Mouse (Mus musculus) neural tube, embryonic 14.5 days (tissue): ENCODE measurements around the gene Krtap4-9. TPM values are rescaled to one million over a fixed set of nuclear protein-coding genes. Genes with fewer than 3 reads are reported as not detected.
"Not testable (repeated sequence)": the region's sequence is repeated elsewhere in the genome, so short reads cannot be mapped to it uniquely, and the experiment has no call there.

Source experiments
- ATAC-seq: fragments of 200-750 bp; cut with Nextera tagmentation; 2 replicates; pipeline ENCODE4 v1.8.0; 2017; ENCODE audit warnings: low read depth, mild to moderate bottlenecking, moderate TSS enrichment, moderate library complexity
- H3K27ac ChIP-seq: fragments of 300-500 bp; sonication (generic); 2 replicates; pipeline ENCODE4 v1.5.1; 2014; ENCODE audit warnings: low read depth, mild to moderate bottlenecking, control low read depth, low read length, moderate library complexity, mixed read lengths
- H3K27me3 ChIP-seq: fragments of 300-500 bp; sonication (generic); 2 replicates; pipeline ENCODE4 v1.6.1; 2014; ENCODE audit warnings: low read length; ENCODE audit not compliant: control insufficient read depth, insufficient read depth
- H3K36me3 ChIP-seq: fragments of 300-500 bp; sonication (generic); 2 replicates; pipeline ENCODE4 v1.6.1; 2014; ENCODE audit warnings: low read length, mixed read lengths; ENCODE audit not compliant: control insufficient read depth, insufficient read depth
- H3K4me1 ChIP-seq: fragments of 300-500 bp; sonication (generic); 2 replicates; pipeline ENCODE4 v1.6.1; 2014; ENCODE audit warnings: low read length; ENCODE audit not compliant: control insufficient read depth, insufficient read depth
- H3K4me2 ChIP-seq: fragments of 300-500 bp; sonication (generic); 2 replicates; pipeline ENCODE4 v1.6.1; 2014; ENCODE audit warnings: mild to moderate bottlenecking, low read depth, low read length, control low read depth
- H3K4me3 ChIP-seq: fragments of 300-500 bp; sonication (generic); 2 replicates; pipeline ENCODE4 v1.5.1; 2014; ENCODE audit warnings: low read depth, low read length, control low read depth, mixed read lengths
- H3K9ac ChIP-seq: fragments of 300-500 bp; sonication (generic); replicated peaks from 2 replicates; pipeline ENCODE4 v1.6.1; 2014; ENCODE audit warnings: low read depth, mild to moderate bottlenecking, control low read depth, low read length, mixed read lengths
- H3K9me3 ChIP-seq: fragments of 300-500 bp; sonication (generic); 2 replicates; pipeline ENCODE4 v1.6.1; 2016; ENCODE audit warnings: low read length; ENCODE audit not compliant: control insufficient read depth
- WGBS: fragments of 180-500 bp; shearing (Covaris S2); extraction: QIAGEN DNeasy Blood & Tissue Kit; methylation state at CpG from one replicate; pipeline ENCODE4 v1.1.7; 2014; 5-methylcytosine and 5-hydroxymethylcytosine counted together
- polyA plus RNA-seq: library from polyadenylated mRNA; unstranded; fragments of >200 nt; fragmentation: Nextera tagmentation; extraction: Ambion mirVana; gene quantifications from 2 replicates; pipeline ENCODE4 v1.2.1, GENCODE M21; 2014

Krtap4-9 gene
- polyA plus RNA-seq, 1 experiment from 2014 or later, result not detected

DNA sequence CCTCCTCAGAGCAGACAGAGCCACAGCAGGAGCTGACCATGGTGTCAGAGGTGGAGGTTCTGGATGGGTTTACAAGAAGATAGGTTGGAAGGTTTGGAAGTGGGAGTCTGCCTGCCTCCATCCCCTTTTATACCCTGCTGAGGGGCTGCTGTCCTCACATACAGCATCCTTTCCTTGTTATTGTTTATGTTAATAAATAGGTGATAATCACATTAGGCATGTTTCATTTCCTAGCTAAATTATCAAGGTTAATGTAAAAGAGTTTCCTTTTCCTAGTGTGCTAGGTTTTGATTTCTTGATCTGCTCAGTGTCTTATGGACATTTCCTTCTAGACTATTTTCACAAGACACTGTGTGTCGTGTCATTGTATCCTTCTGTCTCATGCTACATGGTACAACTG is 19.3 kb downstream of the Krtap4-9 start, which contains the start of gene Gm11554:
Gene Gm11554, minus strand, starts transcription at position 101 of the 400 bp plus-strand sequence.
- H3K4me1 ChIP-seq, H3K4me2 ChIP-seq, ATAC-seq, H3K27me3 ChIP-seq, H3K36me3 ChIP-seq, H3K4me3 ChIP-seq, H3K9me3 ChIP-seq, H3K27ac ChIP-seq, H3K9ac ChIP-seq: not testable (repeated sequence)
- no CpG with 5 or more reads among the region's 1 CpGs for WGBS

DNA sequence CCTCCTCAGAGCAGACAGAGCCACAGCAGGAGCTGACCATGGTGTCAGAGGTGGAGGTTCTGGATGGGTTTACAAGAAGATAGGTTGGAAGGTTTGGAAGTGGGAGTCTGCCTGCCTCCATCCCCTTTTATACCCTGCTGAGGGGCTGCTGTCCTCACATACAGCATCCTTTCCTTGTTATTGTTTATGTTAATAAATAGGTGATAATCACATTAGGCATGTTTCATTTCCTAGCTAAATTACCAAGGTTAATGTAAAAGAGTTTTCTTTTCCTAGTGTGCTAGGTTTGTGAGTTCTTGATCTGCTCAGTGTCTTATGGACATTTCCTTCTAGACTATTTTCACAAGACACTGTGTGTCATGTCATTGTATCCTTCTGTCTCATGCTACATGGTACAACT is 24.8 kb downstream of the Krtap4-9 start, which contains the start of gene Krtap4-13:
Gene Krtap4-13, minus strand, starts transcription at position 101 of the 400 bp plus-strand sequence.
- H3K9ac ChIP-seq, H3K27me3 ChIP-seq, H3K36me3 ChIP-seq, ATAC-seq, H3K9me3 ChIP-seq, H3K4me1 ChIP-seq, H3K27ac ChIP-seq, H3K4me3 ChIP-seq, H3K4me2 ChIP-seq: not testable (repeated sequence)

DNA sequence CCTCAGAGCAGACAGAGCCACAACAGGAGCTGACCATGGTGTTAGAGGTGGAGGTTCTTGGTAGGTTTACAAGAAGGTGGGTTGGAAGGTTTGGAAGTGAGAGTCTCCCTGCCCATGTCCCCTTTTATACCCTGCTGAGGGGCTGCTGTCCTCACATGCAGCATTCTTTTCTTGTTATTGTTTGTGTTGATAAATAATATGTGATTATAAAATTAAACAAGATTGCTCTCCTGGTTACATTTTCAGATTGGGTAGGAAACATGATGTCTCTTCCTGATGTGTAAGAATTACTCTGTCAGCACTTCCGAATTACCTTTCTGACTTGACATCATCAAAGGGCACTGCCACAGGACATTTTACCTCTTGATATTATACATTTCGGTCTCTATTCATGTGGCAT is 30.6 kb downstream of the Krtap4-9 start, which contains the start of gene Gm11564:
Gene Gm11564, minus strand, starts transcription at position 101 of the 400 bp plus-strand sequence.
- not testable (repeated sequence) for H3K4me2 ChIP-seq, ATAC-seq, H3K36me3 ChIP-seq, H3K27me3 ChIP-seq, H3K4me3 ChIP-seq, H3K9ac ChIP-seq, H3K27ac ChIP-seq, H3K4me1 ChIP-seq, H3K9me3 ChIP-seq
- WGBS, result 89% methylated on average over 2 of the region's 2 CpGs

Other genes with a start within 250 kb of the Krtap4-9 start
- gene Krt40, start 242.0 kb upstream of the Krtap4-9 start, polyA plus RNA-seq, result not detected in 2 replicates
- not detected in 2 replicates for gene Krtap3-3, start 234.3 kb upstream of the Krtap4-9 start, polyA plus RNA-seq
- not detected in 2 replicates for gene Krtap3-2, start 228.3 kb upstream of the Krtap4-9 start, polyA plus RNA-seq
- not detected in 2 replicates for gene Gm11939, start 225.7 kb upstream of the Krtap4-9 start, polyA plus RNA-seq
- not detected in 2 replicates for gene Krtap3-1, start 218.6 kb upstream of the Krtap4-9 start, polyA plus RNA-seq
- not detected in 2 replicates for gene Krtap1-5, start 204.2 kb upstream of the Krtap4-9 start, polyA plus RNA-seq
- not detected in 2 replicates for gene Krtap1-4, start 201.5 kb upstream of the Krtap4-9 start, polyA plus RNA-seq
- not detected in 2 replicates for gene Krtap1-3, start 193.9 kb upstream of the Krtap4-9 start, polyA plus RNA-seq
- gene Krtap9-3, start 187.1 kb upstream of the Krtap4-9 start, polyA plus RNA-seq, result not detected in 2 replicates
- not detected in 2 replicates for gene Gm11938, start 181.9 kb upstream of the Krtap4-9 start, polyA plus RNA-seq
- not detected in 2 replicates for gene Gm11937, start 175.0 kb upstream of the Krtap4-9 start, polyA plus RNA-seq
- gene Krtap2-4, start 170.4 kb upstream of the Krtap4-9 start, polyA plus RNA-seq, result not detected in 2 replicates
- not detected in 2 replicates for gene Gm11562, start 164.8 kb upstream of the Krtap4-9 start, polyA plus RNA-seq
- gene Krtap4-1, start 157.0 kb upstream of the Krtap4-9 start, polyA plus RNA-seq, result not detected in 2 replicates
- not detected in 2 replicates for gene Krtap4-2, start 150.1 kb upstream of the Krtap4-9 start, polyA plus RNA-seq
- gene Krtap4-7, start 141.1 kb upstream of the Krtap4-9 start, polyA plus RNA-seq, result not detected in 2 replicates
- gene Gm11555, start 135.0 kb upstream of the Krtap4-9 start, polyA plus RNA-seq, result not detected in 2 replicates
- gene Gm11563, start 126.2 kb upstream of the Krtap4-9 start, polyA plus RNA-seq, result not detected in 2 replicates
- not detected in 2 replicates for gene Krtap4-6, start 119.2 kb upstream of the Krtap4-9 start, polyA plus RNA-seq
- not detected in 2 replicates for gene Gm14190, start 94.5 kb upstream of the Krtap4-9 start, polyA plus RNA-seq
- not detected in 2 replicates for gene Gm14180, start 50.9 kb upstream of the Krtap4-9 start, polyA plus RNA-seq
- gene Gm11595, start 12.3 kb upstream of the Krtap4-9 start, polyA plus RNA-seq, result not detected in 2 replicates
- not detected in 2 replicates for gene Krtap4-8, start 4.5 kb upstream of the Krtap4-9 start, polyA plus RNA-seq
- gene Gm11596, start 8.3 kb downstream of the Krtap4-9 start, polyA plus RNA-seq, result not detected in 2 replicates
- gene Gm11569, start 13.7 kb downstream of the Krtap4-9 start, polyA plus RNA-seq, result not detected in 2 replicates
- not detected in 2 replicates for gene Gm11554, start 19.2 kb downstream of the Krtap4-9 start, polyA plus RNA-seq
- not detected in 2 replicates for gene Krtap4-13, start 24.7 kb downstream of the Krtap4-9 start, polyA plus RNA-seq
- not detected in 2 replicates for gene Gm11564, start 30.5 kb downstream of the Krtap4-9 start, polyA plus RNA-seq
- not detected in 2 replicates for gene 2300003K06Rik, start 52.9 kb downstream of the Krtap4-9 start, polyA plus RNA-seq
- gene Krtap4-16, start 66.4 kb downstream of the Krtap4-9 start, polyA plus RNA-seq, result not detected in 2 replicates
- not detected in 2 replicates for gene Gm11568, start 72.7 kb downstream of the Krtap4-9 start, polyA plus RNA-seq
- gene Gm11559, start 79.3 kb downstream of the Krtap4-9 start, polyA plus RNA-seq, result not detected in 2 replicates
- not detected in 2 replicates for gene Krtap9-1, start 88.2 kb downstream of the Krtap4-9 start, polyA plus RNA-seq
- gene Gm11567, start 94.0 kb downstream of the Krtap4-9 start, polyA plus RNA-seq, result not detected in 2 replicates
- gene Krtap31-1, start 122.7 kb downstream of the Krtap4-9 start, polyA plus RNA-seq, result not detected in 2 replicates
- gene Gm11565, start 129.6 kb downstream of the Krtap4-9 start, polyA plus RNA-seq, result not detected in 2 replicates
- gene Krtap31-2, start 151.1 kb downstream of the Krtap4-9 start, polyA plus RNA-seq, result not detected in 2 replicates
- not detected in 2 replicates for gene Krtap9-5, start 163.3 kb downstream of the Krtap4-9 start, polyA plus RNA-seq
- gene Krtap29-1, start 193.9 kb downstream of the Krtap4-9 start, polyA plus RNA-seq, result not detected in 2 replicates
- 0.24 TPM in 1 of 2 replicates, not detected in the other for gene Krtap16-1, start 201.4 kb downstream of the Krtap4-9 start, polyA plus RNA-seq
- 0.56 and 0.86 TPM in 2 replicates for gene Krtap17-1, start 208.8 kb downstream of the Krtap4-9 start, polyA plus RNA-seq
- not detected in 2 replicates for gene Krt33a, start 231.0 kb downstream of the Krtap4-9 start, polyA plus RNA-seq
- gene Krt33b, start 244.7 kb downstream of the Krtap4-9 start, polyA plus RNA-seq, result not detected in 2 replicates